Mouse (Mus musculus) urinary bladder, postnatal 0 days (tissue): Measurements from ENCODE around the gene Fbxw5. TPM values are rescaled to one million over a fixed set of nuclear protein-coding genes. Genes with fewer than 3 reads are reported as not detected.

Experiments used
- polyA plus RNA-seq: library from polyadenylated mRNA; unstranded; fragments of >200 nt; fragmentation: Nextera tagmentation; extraction: Ambion mirVana; gene quantifications from 2 replicates; pipeline ENCODE4 v1.2.1, GENCODE M21; 2015

Gene Fbxw5
- polyA plus RNA-seq = 68.9 and 70.0 TPM in 2 replicates

DNA sequence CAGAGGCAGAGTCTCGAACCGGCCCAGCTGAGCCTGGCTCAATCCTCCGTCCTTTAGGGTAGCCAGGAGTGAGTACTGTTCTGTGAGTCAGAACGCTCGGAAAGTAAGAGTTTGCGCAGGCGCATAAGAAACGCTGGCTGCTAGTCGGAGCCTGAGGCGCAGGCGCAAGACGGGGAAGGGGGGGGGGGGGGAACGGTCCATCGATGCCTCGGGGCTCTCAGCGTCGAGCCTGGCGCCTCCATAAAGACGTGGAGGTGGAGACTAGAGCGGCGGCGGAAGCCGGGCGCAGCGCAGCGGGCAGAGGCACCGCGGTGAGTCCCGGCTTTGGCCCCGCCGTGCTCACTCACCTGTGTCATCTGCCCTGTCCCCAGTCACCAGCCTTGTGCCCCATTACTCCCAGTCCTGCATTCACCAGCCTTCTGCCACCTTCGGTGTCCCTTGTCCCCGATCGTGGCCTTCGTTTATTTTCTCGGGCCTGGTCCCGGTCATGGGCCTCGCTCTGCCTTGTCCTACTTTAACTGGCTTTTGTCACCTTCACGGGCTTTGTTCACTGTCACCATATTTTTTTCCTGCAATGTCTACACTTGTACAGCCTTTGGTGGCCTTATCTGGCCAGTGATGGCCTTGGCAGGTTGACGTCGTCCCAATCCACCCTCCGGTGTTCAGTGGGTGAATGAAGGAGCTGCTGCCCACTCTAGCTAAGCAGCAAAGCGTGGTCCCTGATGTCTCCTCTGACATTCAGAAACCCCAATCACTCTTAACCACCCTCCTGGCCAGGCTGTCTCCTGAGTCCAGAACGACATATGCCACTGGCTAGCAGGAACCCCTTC lies at the start of gene Fbxw5:
Fbxw5 (plus strand) TSS at position 175 of the 830 bp plus-strand sequence.

DNA sequence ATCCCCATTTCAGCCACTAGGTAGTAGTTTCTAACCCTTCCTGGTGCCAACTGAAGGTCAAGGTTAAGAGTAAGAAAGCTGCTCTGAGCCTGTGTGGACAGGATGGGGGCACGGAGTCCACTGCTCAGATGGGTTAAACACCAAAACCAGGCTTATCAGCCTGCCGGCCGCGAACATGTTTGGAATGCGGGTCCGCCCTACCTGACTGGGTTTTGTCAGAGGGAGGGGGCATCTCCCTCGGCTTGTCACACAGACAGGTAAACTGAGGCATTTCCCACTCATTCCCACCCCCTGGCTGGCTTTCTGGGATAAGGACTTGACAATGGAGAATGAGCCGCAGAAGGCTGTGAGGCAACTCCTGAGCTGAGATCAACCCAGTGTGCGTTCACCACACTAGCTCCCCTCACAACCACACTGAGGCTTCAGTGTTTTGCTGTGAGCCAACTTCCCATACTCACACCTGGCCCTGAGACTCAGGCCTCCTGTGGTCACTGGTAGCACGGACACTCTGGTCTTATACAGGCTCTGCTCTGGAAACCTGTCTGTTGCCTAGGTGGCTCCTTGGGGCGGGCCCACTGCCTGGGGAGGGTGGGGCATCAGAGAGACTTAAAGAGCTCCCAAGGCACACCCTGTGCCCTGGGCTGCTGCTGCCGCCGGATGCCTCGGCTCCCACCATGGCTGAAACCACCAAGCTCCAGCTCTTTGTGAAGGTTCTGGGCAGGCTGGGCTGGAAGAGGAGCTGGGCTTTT lies 44.2 kb upstream of the Fbxw5 start, which contains the start of gene Clic3:
Clic3 (plus strand) TSS at position 634 of the 749 bp plus-strand sequence.

DNA sequence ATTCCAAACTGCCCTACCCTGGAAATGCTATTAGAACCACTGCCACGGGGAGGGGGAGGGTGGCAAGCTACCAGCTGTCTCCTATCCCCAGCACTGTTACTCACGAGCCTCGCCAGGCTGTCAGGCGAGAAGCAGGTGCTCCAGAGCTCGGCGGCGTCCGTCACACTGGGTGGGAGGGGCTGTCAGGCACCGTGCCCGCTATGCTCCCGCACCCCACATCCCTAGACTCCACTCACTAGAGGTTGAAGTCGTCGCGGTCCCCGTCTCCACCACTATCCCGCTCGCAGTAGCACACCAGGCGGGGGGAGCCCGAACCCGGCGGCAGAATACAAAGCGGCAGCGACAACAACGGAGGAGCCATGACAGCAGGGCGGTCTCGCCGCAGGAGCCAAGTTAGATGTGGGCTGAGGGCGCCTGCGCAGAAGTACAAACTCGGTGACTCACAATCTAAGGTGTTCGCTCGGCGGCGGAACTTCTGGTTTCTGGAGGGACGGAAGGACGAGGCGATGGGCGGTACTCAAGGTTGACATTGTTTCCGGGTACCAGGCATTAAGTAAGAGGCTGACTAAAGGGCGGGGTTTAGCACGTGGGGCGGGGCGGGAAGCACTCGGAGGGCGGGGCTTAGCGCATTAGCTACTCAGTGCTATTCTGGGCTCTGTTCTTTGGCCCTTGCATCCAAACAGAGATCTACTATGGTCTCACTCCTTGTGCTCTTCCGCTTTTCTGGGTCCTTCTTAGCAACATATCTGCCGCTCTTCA lies 39.8 kb upstream of the Fbxw5 start, which contains the start of gene Paxx:
Paxx (minus strand) TSS at position 544 of the 759 bp plus-strand sequence.

DNA sequence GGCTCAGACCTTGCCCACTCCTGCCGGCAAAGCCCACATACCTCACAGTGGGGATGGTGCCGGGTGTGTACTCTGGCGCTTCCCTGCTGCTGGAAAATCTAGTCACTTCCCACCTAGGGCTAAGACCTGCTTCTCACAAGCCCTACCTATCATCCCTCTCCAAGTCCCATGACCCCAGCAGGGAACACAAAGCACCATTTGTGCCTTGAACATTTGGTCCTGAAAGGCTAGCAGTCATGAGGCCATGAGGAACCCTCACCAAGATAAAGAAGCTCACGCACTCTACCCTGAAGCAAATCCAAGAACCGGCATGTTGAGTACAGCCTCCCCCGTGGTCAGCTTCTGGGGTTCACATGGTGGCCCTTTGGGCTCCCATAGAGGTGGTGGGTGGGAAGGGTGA lies 30.6 kb upstream of the Fbxw5 start, which contains the start of gene Ptgds:
Ptgds (minus strand) TSS at position 78 of the 400 bp plus-strand sequence.

DNA sequence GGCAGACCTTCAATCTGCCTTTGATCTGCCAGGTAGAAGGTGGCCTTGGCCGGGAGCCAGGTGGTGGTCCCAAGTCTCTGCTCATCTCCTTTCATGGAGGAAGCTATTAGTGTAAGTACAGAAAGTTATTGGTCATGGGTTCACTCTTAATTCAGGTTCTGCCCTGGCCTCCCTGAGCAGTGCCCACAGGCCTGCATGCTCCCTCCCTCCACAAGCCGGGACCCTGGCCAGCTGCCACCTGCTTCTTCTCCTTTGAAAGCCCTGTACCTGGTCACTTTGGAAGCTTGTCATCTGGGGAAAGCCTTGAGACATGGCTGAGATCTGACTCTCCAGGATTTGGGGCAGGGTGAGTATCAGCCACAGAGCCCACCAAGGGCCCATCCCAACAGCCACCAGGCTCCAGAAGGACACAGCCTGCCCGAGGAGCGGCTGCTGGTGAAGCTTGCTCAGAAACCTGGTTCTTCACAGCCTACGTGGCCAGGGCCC lies 7.0 kb upstream of the Fbxw5 start, which contains the start of gene Lcn12:
Lcn12 (minus strand) TSS at position 436 of the 486 bp plus-strand sequence.

DNA sequence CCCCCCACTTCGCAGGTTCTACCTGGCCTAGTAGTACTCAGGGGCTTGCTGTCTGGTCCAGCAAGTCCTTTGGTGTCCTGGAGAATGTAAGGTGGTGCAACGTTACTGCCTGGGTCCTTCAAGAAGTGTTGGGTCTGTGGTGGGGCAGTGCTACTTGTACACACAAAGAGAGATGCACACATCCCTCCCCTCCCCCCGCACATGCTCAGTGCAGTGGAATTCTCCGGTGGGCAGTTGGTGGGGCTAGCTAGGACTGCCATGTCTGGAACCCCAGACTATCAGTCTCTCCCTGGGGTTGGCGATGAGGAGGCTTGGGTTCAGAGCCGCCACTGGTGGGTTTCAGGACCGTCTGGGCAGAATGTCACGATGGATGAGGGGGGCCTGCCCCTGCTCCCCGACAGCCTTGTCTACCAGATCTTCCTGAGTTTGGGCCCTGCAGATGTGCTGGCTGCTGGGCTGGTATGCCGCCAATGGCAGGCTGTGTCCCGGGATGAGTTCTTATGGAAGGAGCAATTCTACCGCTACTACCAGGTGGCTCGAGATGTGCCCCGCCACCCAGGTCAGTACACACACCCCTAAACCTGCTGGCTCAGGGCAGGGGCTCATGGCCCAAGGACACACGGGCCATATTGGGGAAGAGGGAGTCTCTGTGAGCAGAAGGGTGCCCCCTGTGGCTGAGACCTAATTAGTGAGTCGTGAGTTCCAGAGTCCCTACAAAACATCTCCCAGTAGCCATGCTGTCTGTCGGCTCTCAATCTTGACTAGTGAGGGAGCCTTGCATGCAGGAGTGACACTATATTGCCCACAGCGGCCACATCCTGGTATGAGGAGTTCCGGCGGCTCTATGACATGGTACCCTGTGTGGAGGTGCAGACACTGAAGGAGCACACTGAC lies 1.3 kb downstream of the Fbxw5 start, which contains the start of gene C8g:
C8g (minus strand) TSS at position 127 of the 894 bp plus-strand sequence.

DNA sequence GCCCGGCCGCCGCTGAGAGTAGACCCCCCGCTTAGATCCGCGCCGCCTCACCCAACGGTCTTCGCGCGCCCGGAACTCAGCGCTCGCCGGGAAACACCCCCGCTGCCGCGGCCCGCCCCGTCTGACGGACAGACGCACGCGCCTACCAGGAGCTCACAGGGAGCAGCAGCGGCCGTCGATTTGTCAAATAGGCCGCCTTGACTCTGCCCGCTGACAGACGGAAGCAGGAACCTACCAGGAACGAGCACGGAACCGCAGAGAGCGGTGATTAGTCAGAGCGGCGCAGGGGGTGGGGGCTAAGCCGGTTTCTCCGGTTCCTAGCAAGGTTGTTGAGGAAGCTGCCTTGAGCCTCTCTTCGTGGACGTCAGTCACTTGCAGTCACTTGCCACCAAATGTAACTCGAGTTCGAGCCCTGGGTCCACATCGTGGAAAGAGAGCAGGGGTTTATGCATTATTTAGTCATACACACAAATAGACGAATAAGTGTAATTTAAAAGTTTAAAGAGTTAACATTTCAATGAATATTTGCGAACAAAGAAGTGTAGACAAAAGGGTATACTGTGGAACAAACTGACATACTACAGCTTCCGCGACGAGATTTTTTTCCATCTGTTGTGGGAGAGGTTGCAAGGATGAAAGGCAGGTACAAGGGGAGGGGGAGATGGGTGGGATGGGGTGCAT lies 46.4 kb downstream of the Fbxw5 start, which contains the start of gene Traf2:
Traf2 (minus strand) TSS at position 130 of the 681 bp plus-strand sequence.

Other genes starting within 250 kb of the Fbxw5 start
- 35.6 and 37.6 TPM in 2 replicates for gene Tmem203, start 245.3 kb upstream of the Fbxw5 start, polyA plus RNA-seq
- gene Tprn, start 238.1 kb upstream of the Fbxw5 start, polyA plus RNA-seq = 6.5 and 7.2 TPM in 2 replicates
- 137 and 141 TPM in 2 replicates for gene Ssna1, start 228.3 kb upstream of the Fbxw5 start, polyA plus RNA-seq
- gene Anapc2, start 228.3 kb upstream of the Fbxw5 start, polyA plus RNA-seq = 88.7 and 91.4 TPM in 2 replicates
- gene Tmem210, start 212.6 kb upstream of the Fbxw5 start, polyA plus RNA-seq = not detected in 2 replicates
- 0.97 and 0.98 TPM in 2 replicates for gene Lrrc26, start 210.8 kb upstream of the Fbxw5 start, polyA plus RNA-seq
- gene Grin1, start 181.6 kb upstream of the Fbxw5 start, polyA plus RNA-seq = 2.3 and 3.2 TPM in 2 replicates
- gene Man1b1, start 168.4 kb upstream of the Fbxw5 start, polyA plus RNA-seq = 32.5 and 37.0 TPM in 2 replicates
- gene Dpp7, start 144.4 kb upstream of the Fbxw5 start, polyA plus RNA-seq = 13.1 and 14.8 TPM in 2 replicates
- gene Uap1l1, start 135.1 kb upstream of the Fbxw5 start, polyA plus RNA-seq = 34.1 and 37.0 TPM in 2 replicates
- 5.6 and 5.9 TPM in 2 replicates for gene Sapcd2, start 128.4 kb upstream of the Fbxw5 start, polyA plus RNA-seq
- gene Entpd2, start 104.9 kb upstream of the Fbxw5 start, polyA plus RNA-seq = 38.2 and 39.1 TPM in 2 replicates
- 58.9 and 59.9 TPM in 2 replicates for gene Npdc1, start 101.4 kb upstream of the Fbxw5 start, polyA plus RNA-seq
- 0.08 TPM in 1 of 2 replicates, not detected in the other for gene Fut7, start 77.5 kb upstream of the Fbxw5 start, polyA plus RNA-seq
- 1.5 and 1.6 TPM in 2 replicates for gene Abca2, start 72.0 kb upstream of the Fbxw5 start, polyA plus RNA-seq
- gene Clic3, start 43.9 kb upstream of the Fbxw5 start, polyA plus RNA-seq = 10.4 and 12.0 TPM in 2 replicates
- gene Paxx, start 39.7 kb upstream of the Fbxw5 start, polyA plus RNA-seq = 34.9 and 35.2 TPM in 2 replicates
- 0.47 and 0.68 TPM in 2 replicates for gene Ptgds, start 30.7 kb upstream of the Fbxw5 start, polyA plus RNA-seq
- not detected in 2 replicates for gene Lcn12, start 6.8 kb upstream of the Fbxw5 start, polyA plus RNA-seq
- gene C8g, start 969 bp downstream of the Fbxw5 start, polyA plus RNA-seq = 1.8 and 3.6 TPM in 2 replicates
- 15.1 and 15.8 TPM in 2 replicates for gene Traf2, start 46.2 kb downstream of the Fbxw5 start, polyA plus RNA-seq
- 285 and 297 TPM in 2 replicates for gene Edf1, start 57.1 kb downstream of the Fbxw5 start, polyA plus RNA-seq
- 0.19 and 1.1 TPM in 2 replicates for gene Mamdc4, start 74.1 kb downstream of the Fbxw5 start, polyA plus RNA-seq
- gene Phpt1, start 74.5 kb downstream of the Fbxw5 start, polyA plus RNA-seq = 78.4 and 95.7 TPM in 2 replicates
- gene Ajm1, start 81.0 kb downstream of the Fbxw5 start, polyA plus RNA-seq = 0.05 TPM in 1 of 2 replicates, not detected in the other
- 31.5 and 33.2 TPM in 2 replicates for gene Rabl6, start 107.8 kb downstream of the Fbxw5 start, polyA plus RNA-seq
- gene Ccdc183, start 116.9 kb downstream of the Fbxw5 start, polyA plus RNA-seq = 0.23 and 0.37 TPM in 2 replicates
- 61.4 and 62.3 TPM in 2 replicates for gene Tmem141, start 121.3 kb downstream of the Fbxw5 start, polyA plus RNA-seq
- gene Fcna, start 127.3 kb downstream of the Fbxw5 start, polyA plus RNA-seq = 55.5 and 333 TPM in 2 replicates
- gene Lcn8, start 152.4 kb downstream of the Fbxw5 start, polyA plus RNA-seq = 1.5 and 2.1 TPM in 2 replicates
- not detected in 2 replicates for gene Lcn5, start 157.2 kb downstream of the Fbxw5 start, polyA plus RNA-seq
- gene Lcn6, start 176.0 kb downstream of the Fbxw5 start, polyA plus RNA-seq = 0.34 and 0.50 TPM in 2 replicates
- 0.57 and 0.71 TPM in 2 replicates for gene Lcn10, start 182.0 kb downstream of the Fbxw5 start, polyA plus RNA-seq
- not detected in 2 replicates for gene Obp2a, start 199.3 kb downstream of the Fbxw5 start, polyA plus RNA-seq
- 61.4 and 71.3 TPM in 2 replicates for gene Bmyc, start 206.0 kb downstream of the Fbxw5 start, polyA plus RNA-seq
- gene Obp2b, start 236.3 kb downstream of the Fbxw5 start, polyA plus RNA-seq = not detected in 2 replicates